In genomic region chr13:91640219-91640618, GRCm38 (mm10) we compare ENCODE assay signal across 17 mouse cellular contexts.
DNase-seq lines count a peak whose midpoint lies in the region; ATAC-seq and TF ChIP-seq lines count a peak whose summit lies in the region.
"Had no signal": no experiment of that assay in that cellular context is flagged by ENCODE, and none has a peak within 500 bp of the region (broad histone marks: within the 10 kb centered on the region; RNA-seq: fewer than 3 reads in every experiment).

No protein-coding gene starts in this region.

- no peak overlapping the region for H3K4me3 ChIP-seq in limb, embryonic 12.5 days (replicated peaks)
- H3K4me3 ChIP-seq in limb, embryonic 10.5 days = no peak overlapping the region
- no peak overlapping the region for H3K4me3 ChIP-seq in midbrain, embryonic 11.5 days (ENCODE audit: low read depth, low read length)
- H3K4me3 ChIP-seq in midbrain, postnatal 0 days (ENCODE audit: low read depth, low read length) = no peak overlapping the region
- H3K4me3 ChIP-seq: gastrocnemius, adult 2 months; heart, embryonic 13.5 days; hindbrain, embryonic 15.5 days had no signal

- peaks cover 14% of the 10 kb centered on the region for H3K4me1 ChIP-seq in limb, embryonic 12.5 days (replicated peaks)
- H3K4me1 ChIP-seq in limb, embryonic 10.5 days = peaks cover 12% of the 10 kb centered on the region
- H3K4me1 ChIP-seq in midbrain, embryonic 11.5 days (ENCODE audit: control insufficient read depth, insufficient read depth, low read length) = no peaks in the 10 kb centered on the region
- no peaks in the 10 kb centered on the region for H3K4me1 ChIP-seq in midbrain, postnatal 0 days (ENCODE audit: insufficient read depth, low read length)
- H3K4me1 ChIP-seq: hindbrain, embryonic 15.5 days had no signal

- no peaks in the 10 kb centered on the region for H3K27me3 ChIP-seq in limb, embryonic 12.5 days
- H3K27me3 ChIP-seq in limb, embryonic 10.5 days (ENCODE audit: low read depth, poor library complexity, severe bottlenecking) = no peaks in the 10 kb centered on the region
- H3K27me3 ChIP-seq in midbrain, embryonic 11.5 days (ENCODE audit: control insufficient read depth, insufficient read depth, low read length) = no peaks in the 10 kb centered on the region
- H3K27me3 ChIP-seq in midbrain, postnatal 0 days (ENCODE audit: insufficient read depth, low read length) = no peaks in the 10 kb centered on the region
- H3K27me3 ChIP-seq: heart, embryonic 13.5 days; hindbrain, embryonic 15.5 days had no signal

- H3K9me3 ChIP-seq in limb, embryonic 12.5 days = no peaks in the 10 kb centered on the region
- H3K9me3 ChIP-seq in limb, embryonic 10.5 days (replicated peaks) = no peaks in the 10 kb centered on the region
- H3K9me3 ChIP-seq in midbrain, embryonic 11.5 days (ENCODE audit: control insufficient read depth, low read length) = no peaks in the 10 kb centered on the region
- no peaks in the 10 kb centered on the region for H3K9me3 ChIP-seq in midbrain, postnatal 0 days (ENCODE audit: low read length)
- H3K9me3 ChIP-seq: heart, embryonic 13.5 days; hindbrain, embryonic 15.5 days had no signal

- no peak for TF ChIP-seq CTCF in midbrain, postnatal 0 days (IDR thresholded peaks at IDR 0.05)

- H3K36me3 ChIP-seq in limb, embryonic 12.5 days = peaks cover 7% of the 10 kb centered on the region; the same call in 1 of the 2 replicates
- no peaks in the 10 kb centered on the region for H3K36me3 ChIP-seq in limb, embryonic 10.5 days
- H3K36me3 ChIP-seq in midbrain, embryonic 11.5 days (ENCODE audit: control insufficient read depth, insufficient read depth, low read length) = no peaks in the 10 kb centered on the region
- no peaks in the 10 kb centered on the region for H3K36me3 ChIP-seq in midbrain, postnatal 0 days (ENCODE audit: insufficient read depth, low read length)
- H3K36me3 ChIP-seq: heart, embryonic 13.5 days; hindbrain, embryonic 15.5 days had no signal

- H3K9ac ChIP-seq in limb, embryonic 12.5 days (replicated peaks) = no peak overlapping the region
- no peak overlapping the region for H3K9ac ChIP-seq in midbrain, embryonic 11.5 days (ENCODE audit: low read length)
- H3K9ac ChIP-seq in midbrain, postnatal 0 days (replicated peaks; ENCODE audit: low read length, poor library complexity, severe bottlenecking) = no peak overlapping the region
- H3K9ac ChIP-seq: forebrain, postnatal 0 days; heart, embryonic 13.5 days; hindbrain, embryonic 15.5 days had no signal

- H3K27ac ChIP-seq in limb, embryonic 12.5 days = 0 out of 2 replicates have a peak overlapping the region, but pooled peaks have one; percentile 50
- no peak overlapping the region for H3K27ac ChIP-seq in limb, embryonic 10.5 days
- H3K27ac ChIP-seq in midbrain, embryonic 11.5 days (ENCODE audit: low read depth, low read length) = no peak overlapping the region
- H3K27ac ChIP-seq in midbrain, postnatal 0 days (ENCODE audit: low read depth, low read length) = no peak overlapping the region
- H3K27ac ChIP-seq: gastrocnemius, adult 2 months; heart, embryonic 13.5 days; hindbrain, embryonic 15.5 days had no signal

- no peak for ATAC-seq in limb, embryonic 12.5 days (ENCODE audit: insufficient number of reproducible peaks, insufficient read depth, low FRiP score, low TSS enrichment, low read depth)
- ATAC-seq in midbrain, embryonic 11.5 days (ENCODE audit: low FRiP score) = no peak
- no peak for ATAC-seq in midbrain, postnatal 0 days (ENCODE audit: low FRiP score)
- ATAC-seq in granulocyte monocyte progenitor cell, adult 5-6 weeks (replicated peaks; ENCODE audit: poor library complexity, severe bottlenecking) = 0 out of 2 replicates have a peak, but pooled peaks have one; percentile 23
- ATAC-seq: forebrain, postnatal 0 days had no signal

- 62% methylated on average over 5 of the region's 5 CpGs for WGBS in limb, embryonic 12.5 days
- 86% methylated on average over 5 of the region's 5 CpGs for WGBS in limb, embryonic 10.5 days
- WGBS in midbrain, embryonic 11.5 days = 81% methylated on average over 5 of the region's 5 CpGs
- WGBS in midbrain, postnatal 0 days = 68% methylated on average over 5 of the region's 5 CpGs

- DNase-seq in limb, embryonic 10.5 days (ENCODE audit: low spot score) = no peak
- DNase-seq in midbrain, embryonic 11.5 days (ENCODE audit: low spot score, missing footprints) = peak; percentile 47
- no peak for DNase-seq in midbrain, postnatal 0 days (ENCODE audit: low spot score)
- no peak for DNase-seq in left cerebral cortex, adult 9 months (ENCODE audit: low spot score in 2 of 2)
- DNase-seq: adrenal gland, postnatal 25 days; cerebellum, adult 18-20 months; cerebellum, adult 9-11 months; cerebellum, postnatal 36 days; forebrain, postnatal 0 days; gastrocnemius, adult 2 months; gastrocnemius, postnatal 25 days; heart, adult 11 months; heart, postnatal 36 days had no signal

- H3K4me2 ChIP-seq in limb, embryonic 12.5 days = no peak overlapping the region
- no peak overlapping the region for H3K4me2 ChIP-seq in midbrain, embryonic 11.5 days
- no peak overlapping the region for H3K4me2 ChIP-seq in midbrain, postnatal 0 days (ENCODE audit: low read depth, low read length, poor library complexity, severe bottlenecking)
- H3K4me2 ChIP-seq: heart, embryonic 13.5 days; hindbrain, embryonic 15.5 days had no signal
